Mouse (Mus musculus) myocyte (in vitro differentiated cells): Measurements from ENCODE around the gene Pxylp1.

Experiments used
- CEBPB ChIP-seq: IDR thresholded peaks from 2 replicates; pipeline ENCODE4 v1.6.1; 2011; ENCODE audit warnings: mild to moderate bottlenecking, moderate library complexity; ENCODE audit not compliant: poor library complexity, insufficient read depth, severe bottlenecking
- E2F4 ChIP-seq: IDR thresholded peaks from one replicate; pipeline ENCODE4 v1.6.1; 2011; ENCODE audit warnings: mild to moderate bottlenecking, control low read depth, moderate library complexity; ENCODE audit not compliant: insufficient read depth
- MAX ChIP-seq: IDR thresholded peaks from one replicate; pipeline ENCODE4 v1.6.1; 2011; ENCODE audit warnings: low read depth, mild to moderate bottlenecking, control low read depth
- MYOD1 ChIP-seq, 3 experiments: IDR thresholded peaks; one replicate each; pipeline ENCODE4 v1.6.1; 2011; ENCODE audit warnings: control low read depth in 2 of 3, low read depth in 2 of 3, mild to moderate bottlenecking in 2 of 3, moderate library complexity in 1 of 3; ENCODE audit not compliant: insufficient read length in 2 of 3, control insufficient read depth in 1 of 3
- MYOG ChIP-seq, 3 experiments: IDR thresholded peaks; one replicate each; pipeline ENCODE4 v1.6.1; 2011; ENCODE audit warnings: control low read depth in 2 of 3, low read depth in 2 of 3, mild to moderate bottlenecking in 2 of 3; ENCODE audit not compliant: insufficient read length in 2 of 3, control insufficient read depth in 1 of 3, insufficient read depth in 1 of 3
- POLR2A ChIP-seq: IDR thresholded peaks from one replicate; pipeline ENCODE4 v1.6.1; 2011; ENCODE audit warnings: low read depth, mild to moderate bottlenecking, control low read depth, moderate library complexity; ENCODE audit not compliant: insufficient read length
- SRF ChIP-seq: IDR thresholded peaks from one replicate; pipeline ENCODE4 v1.6.1; 2011; ENCODE audit warnings: low read depth; ENCODE audit not compliant: control insufficient read depth, insufficient read length
- TCF12 ChIP-seq: IDR thresholded peaks from one replicate; pipeline ENCODE4 v1.6.1; 2011; ENCODE audit warnings: mild to moderate bottlenecking, control low read depth; ENCODE audit not compliant: poor library complexity, insufficient read depth, severe bottlenecking
- TCF3 ChIP-seq: IDR thresholded peaks from one replicate; pipeline ENCODE4 v1.6.1; 2011; ENCODE audit warnings: low read depth, control low read depth; ENCODE audit not compliant: insufficient read length
- USF1 ChIP-seq: IDR thresholded peaks from one replicate; pipeline ENCODE4 v1.6.1; 2011; ENCODE audit warnings: low read depth, mild to moderate bottlenecking, control low read depth, moderate library complexity

DNA sequence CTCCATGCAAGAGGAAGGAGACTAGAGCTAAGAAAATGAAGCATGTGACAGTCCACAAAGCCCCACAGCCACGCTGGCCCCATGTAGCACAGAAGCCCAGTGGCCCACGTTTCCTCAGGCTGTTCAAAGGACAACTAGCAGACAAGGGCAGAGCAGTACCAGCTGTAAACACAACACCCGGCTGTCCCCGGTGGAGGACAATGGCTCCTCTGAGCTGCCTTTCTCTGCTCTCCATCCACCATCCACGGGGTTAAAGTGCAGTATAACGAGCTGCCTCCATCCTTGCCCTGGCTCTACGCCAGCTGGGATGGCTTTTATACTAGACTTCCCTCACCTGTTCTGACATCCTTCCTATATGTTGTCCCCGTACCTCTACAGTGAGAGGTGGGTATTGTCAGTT, 55.5 kb downstream of the Pxylp1 start:
- TF ChIP-seq MAX (no peak), POLR2A (no peak), TCF3 (no peak), TCF12 (no peak), MYOD1 (IDR thresholded peaks at IDR 0.05; ENCODE audit: control insufficient read depth in 1 of 3, insufficient read length in 2 of 3, low read depth in 2 of 3) (no peak), CEBPB (no peak), SRF (no peak), MYOG (IDR thresholded peaks at IDR 0.05; ENCODE audit: control insufficient read depth in 1 of 3, insufficient read depth in 1 of 3, insufficient read length in 2 of 3, low read depth in 2 of 3) (no peak), USF1 (no peak), E2F4 (no peak)
